Mouse (Mus musculus) G1E (cell line): Measurements from ENCODE around the gene Zfp57. TPM values are rescaled to one million over a fixed set of nuclear protein-coding genes. Genes with fewer than 3 reads are reported as not detected.

Experiments
- ATAC-seq: 2 replicates; pipeline ENCODE4 v1.8.0; 2016; ENCODE audit warnings: mild to moderate bottlenecking; ENCODE audit not compliant: insufficient number of reproducible peaks, poor library complexity, low FRiP score, severe bottlenecking; ENCODE audit errors: extremely low read depth
- DNase-seq: peaks from one replicate; pipeline ENCODE4 v3.0.0; 2012; ENCODE audit warnings: low spot score
- H3K27me3 ChIP-seq: 2 replicates; pipeline ENCODE4 v1.6.1; 2012; ENCODE audit warnings: mild to moderate bottlenecking, low read length, inconsistent platforms; ENCODE audit not compliant: insufficient read depth
- H3K36me3 ChIP-seq: replicated peaks from 2 replicates; pipeline ENCODE3; 2012; ENCODE audit warnings: mild to moderate bottlenecking, inconsistent platforms
- H3K4me1 ChIP-seq: 2 replicates; pipeline ENCODE4 v1.6.1; 2012; ENCODE audit warnings: low read depth, low read length, inconsistent platforms, mixed read lengths; ENCODE audit not compliant: insufficient read depth
- H3K4me3 ChIP-seq: 2 replicates; pipeline ENCODE4 v1.5.1; 2012; ENCODE audit warnings: low read depth, mild to moderate bottlenecking, inconsistent platforms, low read length, moderate library complexity, mixed read lengths
- H3K9me3 ChIP-seq: replicated peaks from 2 replicates; pipeline ENCODE4 v1.6.1; 2012; ENCODE audit warnings: inconsistent platforms
- CTCF ChIP-seq: IDR thresholded peaks from 2 replicates; pipeline ENCODE4 v1.5.1; 2012; ENCODE audit warnings: low read depth, low read length, inconsistent platforms, mixed read lengths
- GATA1 ChIP-seq: IDR thresholded peaks from 2 replicates; pipeline ENCODE4 v1.6.1; 2012; ENCODE audit warnings: borderline replicate concordance, low read length, inconsistent platforms, mixed read lengths
- GATA2 ChIP-seq: IDR thresholded peaks from 2 replicates; pipeline ENCODE4 v1.6.1; 2012; ENCODE audit warnings: low read depth, low read length, inconsistent platforms, borderline replicate concordance
- POLR2AphosphoS5 ChIP-seq: IDR thresholded peaks from 2 replicates; pipeline ENCODE4 v1.6.1; 2012; ENCODE audit warnings: low read depth, low read length, inconsistent platforms; ENCODE audit not compliant: insufficient replicate concordance
- TAL1 ChIP-seq: conservative IDR thresholded peaks from 2 replicates; pipeline ENCODE4 v1.6.1; 2012; ENCODE audit warnings: low read depth, low read length, inconsistent platforms, mixed read lengths
- polyA plus RNA-seq: library from polyadenylated mRNA; stranded (reverse); fragments of >175 nt; gene quantifications from 2 replicates; pipeline ENCODE4 v1.2.3, GENCODE M21; 2012
- total RNA-seq, 2 experiments: library from RNA; stranded (forward) in 1 of 2; stranded (reverse) in 1 of 2; fragments of 200-1000 nt in 1 of 2; fragments of >200 nt in 1 of 2; fragmentation: Nextera tagmentation in 1 of 2; gene quantifications; 2 replicates each; pipeline ENCODE4 v1.2.3; 2014 to 2017

Zfp57 gene
- not detected in 2 replicates for total RNA-seq (2014; fragmentation: Nextera tagmentation)
- 0.35 and 0.44 TPM in 2 replicates for total RNA-seq (2017)
- polyA plus RNA-seq, result not detected in 2 replicates

GRCm38 (mm10) chr17:37000863-37001262, at the start of gene Zfp57:
Gene Zfp57 (plus strand): TSS chr17:37001163.
- Histone ChIP-seq H3K4me3 (no peak within 1 kb of the TSS), H3K27me3 (peaks cover 15% of the 10 kb centered on the region), H3K36me3 (no peaks in the 10 kb centered on the region), H3K9me3 (no peaks in the 10 kb centered on the region), H3K4me1 (no peaks in the 10 kb centered on the region)
- no peak for DNase-seq
- TF ChIP-seq TAL1 (no peak), CTCF (no peak), GATA1 (no peak), POLR2AphosphoS5 (no peak), GATA2 (no peak)
- no peak for ATAC-seq

GRCm38 (mm10) chr17:36952631-36953030, 48.3 kb upstream of the Zfp57 start:
- H3K9me3 ChIP-seq, result no peaks in the 10 kb centered on the region
- TF ChIP-seq CTCF (no peak), POLR2AphosphoS5 (no peak), TAL1 (no peak), GATA1 (no peak), GATA2 (no peak)
- DNase-seq, result no peak
- H3K4me3 ChIP-seq, result no peak overlapping the region
- no peaks in the 10 kb centered on the region for H3K27me3 ChIP-seq
- peaks cover 19% of the 10 kb centered on the region for H3K4me1 ChIP-seq
- H3K36me3 ChIP-seq, result peaks cover 56% of the 10 kb centered on the region
- no peak for ATAC-seq

DNA sequence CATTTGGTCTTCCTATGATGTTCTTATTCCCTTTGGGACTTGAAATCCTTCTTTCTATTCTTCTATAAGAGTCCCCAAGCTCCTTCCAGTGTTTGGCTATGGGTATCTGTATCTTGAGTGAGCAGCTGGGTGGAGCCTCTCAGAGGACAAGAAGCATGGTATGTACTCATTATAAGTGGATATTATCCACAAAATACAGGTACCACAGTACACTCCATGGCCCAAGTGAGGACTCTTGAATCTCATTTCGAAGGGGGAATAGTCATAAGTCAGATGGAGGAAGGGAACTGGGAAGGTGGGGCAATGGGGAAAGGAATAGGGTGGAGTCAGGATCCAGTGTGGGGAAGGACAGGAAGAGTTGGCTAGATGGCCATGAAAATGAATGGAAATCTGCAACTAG, 47.9 kb upstream of the Zfp57 start:
- no peak overlapping the region for H3K4me3 ChIP-seq
- peaks cover 52% of the 10 kb centered on the region for H3K36me3 ChIP-seq
- peaks cover 22% of the 10 kb centered on the region for H3K4me1 ChIP-seq
- DNase-seq (no peak), ATAC-seq (no peak)
- no peaks in the 10 kb centered on the region for H3K27me3 ChIP-seq
- H3K9me3 ChIP-seq, result no peaks in the 10 kb centered on the region
- no peak for TF ChIP-seq TAL1
- TF ChIP-seq CTCF, result no peak
- no peak for TF ChIP-seq POLR2AphosphoS5
- no peak for TF ChIP-seq GATA1
- no peak for TF ChIP-seq GATA2

DNA sequence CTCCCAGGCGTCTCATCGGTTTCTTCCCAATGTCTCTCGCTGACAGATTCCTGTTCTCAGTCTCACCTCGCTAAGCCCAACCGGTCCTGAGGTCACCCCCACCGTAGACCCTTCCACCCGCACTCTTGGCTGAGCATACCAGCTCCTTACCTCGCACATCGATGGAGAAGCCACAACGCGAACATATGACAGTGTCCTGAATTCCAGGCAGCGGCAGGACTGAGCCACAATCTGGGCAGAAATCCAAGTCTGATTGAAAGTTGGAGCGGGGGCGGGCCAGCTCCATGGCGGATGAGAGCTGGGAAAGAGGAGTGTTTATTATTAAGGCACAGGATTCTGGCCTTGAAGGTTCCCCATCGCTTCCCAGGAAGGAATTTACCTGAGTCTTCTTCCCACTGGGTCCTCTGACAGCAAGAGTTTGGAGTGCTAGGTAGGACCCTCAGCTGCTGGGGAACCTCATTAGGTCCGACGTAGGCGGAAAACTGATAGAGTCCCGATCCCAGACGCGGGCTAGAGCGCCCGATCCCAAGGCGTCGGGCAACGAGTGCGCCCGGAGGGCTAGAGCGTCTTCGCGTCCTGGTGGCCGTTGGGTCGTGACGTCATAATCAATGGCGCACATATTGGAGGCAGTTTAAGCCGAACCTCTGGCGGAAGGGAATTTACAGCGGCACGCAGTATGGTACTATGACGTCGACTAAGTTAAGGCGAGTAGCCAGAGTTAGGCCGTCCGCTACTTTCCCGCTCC, 42.8 kb upstream of the Zfp57 start, which contains the start of the genes Znrd1 and Znrd1as:
Gene Znrd1, minus strand, starts transcription at position 561 of the 745 bp plus-strand sequence.
Gene Znrd1as, plus strand, starts transcription at position 594 of the 745 bp plus-strand sequence.
- Histone ChIP-seq H3K4me1 (peaks cover 28% of the 10 kb centered on the region), H3K9me3 (no peaks in the 10 kb centered on the region), H3K4me3 (peak within 1 kb of the TSS; percentile 77), H3K36me3 (peaks cover 30% of the 10 kb centered on the region), H3K27me3 (no peaks in the 10 kb centered on the region)
- TF ChIP-seq POLR2AphosphoS5, result no peak
- peak; percentile 97 for ATAC-seq
- peak; percentile 71 for DNase-seq

DNA sequence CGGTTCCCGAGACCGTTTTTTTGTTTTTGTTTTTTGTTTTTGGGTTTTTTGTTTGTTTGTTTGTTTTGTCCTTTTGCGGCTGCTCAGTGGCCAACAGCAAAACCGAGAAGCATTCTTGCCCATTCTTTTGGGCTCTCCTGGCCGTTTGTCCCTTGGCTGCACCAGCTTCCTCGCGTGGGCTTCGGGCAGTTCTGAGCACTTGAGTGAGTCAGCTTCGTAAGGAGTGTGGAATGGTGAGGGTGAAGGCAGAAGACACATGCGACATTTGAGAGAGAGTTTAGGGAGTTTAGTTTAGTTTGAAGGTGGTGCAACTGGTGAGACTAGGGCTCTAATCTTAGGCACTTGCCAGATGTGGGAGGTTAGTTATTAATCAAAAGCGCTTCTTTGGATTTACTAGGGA, 42.1 kb upstream of the Zfp57 start:
- TF ChIP-seq GATA2 (no peak), POLR2AphosphoS5 (no peak), TAL1 (no peak), CTCF (no peak), GATA1 (no peak)
- Histone ChIP-seq H3K9me3 (no peaks in the 10 kb centered on the region), H3K4me3 (peak overlapping the region; percentile 77), H3K4me1 (peaks cover 28% of the 10 kb centered on the region), H3K27me3 (no peaks in the 10 kb centered on the region), H3K36me3 (peaks cover 26% of the 10 kb centered on the region)
- no peak for DNase-seq
- ATAC-seq, result no peak

GRCm38 (mm10) chr17:36961125-36961524, 39.8 kb upstream of the Zfp57 start:
- H3K4me3 ChIP-seq, result no peak overlapping the region
- ATAC-seq (no peak), DNase-seq (no peak)
- H3K27me3 ChIP-seq, result no peaks in the 10 kb centered on the region
- H3K4me1 ChIP-seq, result peaks cover 28% of the 10 kb centered on the region
- H3K36me3 ChIP-seq, result peaks cover 27% of the 10 kb centered on the region
- no peak for TF ChIP-seq POLR2AphosphoS5
- no peak for TF ChIP-seq CTCF
- TF ChIP-seq GATA2, result no peak
- no peak for TF ChIP-seq TAL1
- TF ChIP-seq GATA1, result no peak
- no peaks in the 10 kb centered on the region for H3K9me3 ChIP-seq

DNA sequence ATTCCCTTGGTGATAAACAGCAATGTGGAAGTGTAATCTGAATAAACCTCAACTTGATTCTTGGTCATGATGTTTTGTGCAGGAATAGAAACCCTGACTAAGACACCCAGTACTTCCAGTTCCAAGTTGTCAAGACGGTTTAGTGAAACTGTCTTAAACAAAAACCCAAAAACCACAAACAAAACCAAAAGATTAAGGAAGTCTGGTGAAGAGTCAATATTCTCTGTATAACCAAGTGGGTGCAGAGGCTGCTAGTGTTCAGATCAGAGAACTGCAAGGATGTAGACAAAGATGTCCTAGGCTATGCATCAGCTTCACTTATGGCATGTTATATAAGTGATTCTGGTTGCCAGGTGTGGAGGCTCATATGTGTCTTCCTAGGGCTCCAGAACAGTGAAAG, 34.1 kb upstream of the Zfp57 start:
- Histone ChIP-seq H3K27me3 (peaks cover 15% of the 10 kb centered on the region; the same call in 1 of the 2 replicates), H3K9me3 (no peaks in the 10 kb centered on the region), H3K4me1 (no peaks in the 10 kb centered on the region; the same call in 1 of the 2 replicates), H3K36me3 (peaks cover 13% of the 10 kb centered on the region), H3K4me3 (no peak overlapping the region)
- ATAC-seq, result no peak
- DNase-seq, result no peak
- TF ChIP-seq GATA2, result no peak
- no peak for TF ChIP-seq TAL1
- TF ChIP-seq POLR2AphosphoS5, result no peak
- no peak for TF ChIP-seq CTCF
- TF ChIP-seq GATA1, result no peak
